In the genomic region with DNA sequence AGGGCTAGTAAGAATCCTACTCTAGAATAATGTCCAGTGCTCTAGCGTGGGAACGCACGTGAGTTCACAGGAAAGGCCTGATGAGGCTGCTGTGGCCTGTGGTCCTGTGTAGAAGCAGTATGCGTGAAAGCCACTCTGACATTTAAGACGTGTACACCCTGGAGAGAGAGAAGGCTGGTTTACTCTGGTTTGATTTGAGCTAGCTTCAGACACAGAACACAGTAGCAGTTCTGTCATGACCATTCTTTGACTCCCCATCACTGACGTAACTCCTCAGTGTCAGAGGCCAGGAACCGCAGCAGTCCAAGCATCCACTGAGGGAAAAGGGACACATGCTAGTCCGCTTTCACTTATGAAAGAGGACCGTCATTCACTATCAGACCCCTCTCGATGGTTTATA, we compare ENCODE assay signal across 19 mouse cellular contexts. TPM values are rescaled to one million over a fixed set of nuclear protein-coding genes. Genes with fewer than 3 reads are reported as not detected.
DNase-seq lines count a peak whose midpoint lies in the region; ATAC-seq and TF ChIP-seq lines count a peak whose summit lies in the region.
"Had no signal": no experiment of that assay in that cellular context is flagged by ENCODE, and none has a peak within 500 bp of the region (broad histone marks: within the 10 kb centered on the region; RNA-seq: fewer than 3 reads in every experiment).

No protein-coding gene starts in this region.

- no peak for TF ChIP-seq EP300 in stomach, postnatal 0 days (optimal IDR thresholded peaks at IDR 0.05)

- TF ChIP-seq CTCF in stomach, postnatal 0 days (IDR thresholded peaks at IDR 0.05; ENCODE audit: low read depth) = no peak

- intact Hi-C loops in left cerebral cortex, postnatal 25 days (cut with DNase I) = no loop called here

- H3K27ac ChIP-seq in limb, embryonic 10.5 days = no peak overlapping the region
- H3K27ac ChIP-seq in stomach, postnatal 0 days (replicated peaks) = no peak overlapping the region
- H3K27ac ChIP-seq: embryonic facial prominence, embryonic 10.5 days; embryonic facial prominence, embryonic 12.5 days; forebrain, embryonic 13.5 days; forebrain, embryonic 15.5 days had no signal

- no peaks in the 10 kb centered on the region for H3K9me3 ChIP-seq in limb, embryonic 10.5 days (replicated peaks)
- H3K9me3 ChIP-seq in stomach, postnatal 0 days (ENCODE audit: control insufficient read depth, low read length) = no peaks in the 10 kb centered on the region
- H3K9me3 ChIP-seq: embryonic facial prominence, embryonic 10.5 days; embryonic facial prominence, embryonic 12.5 days; forebrain, embryonic 13.5 days; forebrain, embryonic 15.5 days had no signal

- no peaks in the 10 kb centered on the region for H3K36me3 ChIP-seq in limb, embryonic 10.5 days
- H3K36me3 ChIP-seq in stomach, postnatal 0 days (ENCODE audit: control insufficient read depth, insufficient read depth, low read length) = no peaks in the 10 kb centered on the region
- H3K36me3 ChIP-seq: embryonic facial prominence, embryonic 10.5 days; embryonic facial prominence, embryonic 12.5 days; forebrain, embryonic 15.5 days had no signal

- peak; percentile 57 for DNase-seq in retina, postnatal 1 day
- DNase-seq in retina, embryonic 14.5 days (ENCODE audit: low spot score) = no peak
- peak; percentile 19 for DNase-seq in limb, embryonic 10.5 days (ENCODE audit: low spot score)
- peak; percentile 8 for DNase-seq in stomach, postnatal 0 days (ENCODE audit: low spot score)
- no peak for DNase-seq in left cerebral cortex, postnatal 25 days (ENCODE audit: low spot score in 2 of 2)
- DNase-seq: adrenal gland, adult 2 months; adrenal gland, postnatal 10 days; adrenal gland, postnatal 25 days; cerebellum, adult 11 months; cerebellum, adult 18-20 months; cerebellum, adult 8-10 months; cerebellum, adult 9-11 months; cerebellum, postnatal 14 days; cerebellum, postnatal 36 days; forebrain, postnatal 0 days had no signal

- no peaks in the 10 kb centered on the region for H3K4me1 ChIP-seq in limb, embryonic 10.5 days
- H3K4me1 ChIP-seq in stomach, postnatal 0 days (replicated peaks; ENCODE audit: control insufficient read depth, insufficient read depth) = no peaks in the 10 kb centered on the region
- H3K4me1 ChIP-seq: forebrain, embryonic 13.5 days; forebrain, embryonic 15.5 days had no signal

- H3K4me3 ChIP-seq in limb, embryonic 10.5 days = no peak overlapping the region
- no peak overlapping the region for H3K4me3 ChIP-seq in stomach, postnatal 0 days (ENCODE audit: low read depth, low read length)
- H3K4me3 ChIP-seq: embryonic facial prominence, embryonic 10.5 days; embryonic facial prominence, embryonic 12.5 days; forebrain, embryonic 13.5 days; forebrain, embryonic 15.5 days had no signal

- no peak overlapping the region for H3K4me2 ChIP-seq in stomach, postnatal 0 days (replicated peaks; ENCODE audit: low read depth)
- H3K4me2 ChIP-seq: embryonic facial prominence, embryonic 12.5 days; forebrain, embryonic 13.5 days; forebrain, embryonic 15.5 days had no signal

- H3K27me3 ChIP-seq in limb, embryonic 10.5 days (ENCODE audit: low read depth, poor library complexity, severe bottlenecking) = no peaks in the 10 kb centered on the region
- H3K27me3 ChIP-seq in stomach, postnatal 0 days (ENCODE audit: control insufficient read depth, insufficient read depth, low read length) = no peaks in the 10 kb centered on the region
- H3K27me3 ChIP-seq: embryonic facial prominence, embryonic 12.5 days; forebrain, embryonic 13.5 days; forebrain, embryonic 15.5 days had no signal

- 91% methylated on average over 10 of the region's 10 CpGs for WGBS in limb, embryonic 10.5 days
- WGBS in stomach, postnatal 0 days = 85% methylated on average over 10 of the region's 10 CpGs

- no peak overlapping the region for H3K9ac ChIP-seq in stomach, postnatal 0 days (ENCODE audit: low read length)
- H3K9ac ChIP-seq: embryonic facial prominence, embryonic 12.5 days; forebrain, embryonic 13.5 days; forebrain, embryonic 15.5 days; forebrain, postnatal 0 days had no signal

- no peak for ATAC-seq in stomach, postnatal 0 days (ENCODE audit: low FRiP score, low TSS enrichment)
- ATAC-seq: forebrain, embryonic 13.5 days; forebrain, embryonic 15.5 days; forebrain, postnatal 0 days had no signal

RNA-seq across cellular contexts. Expression of gene Bicdl1, which starts 46.3 kb away (rescaled TPM):
- 7.1 and 8.3 TPM in 2 replicates for polyA plus RNA-seq in limb, embryonic 10.5 days (2016; fragmentation: Nextera tagmentation; extraction: Ambion mirVana)
- polyA plus RNA-seq in stomach, postnatal 0 days (2015; fragmentation: Nextera tagmentation; extraction: Ambion mirVana) = 16.0 and 16.8 TPM in 2 replicates
- 100 to 1,000 TPM; 157 to 159 TPM for total RNA-seq in left cerebral cortex, postnatal 25 days (2021)

RNA-seq across cellular contexts. Expression of gene Rab35, which starts 53.4 kb away (rescaled TPM):
- 14.9 and 15.4 TPM in 2 replicates for polyA plus RNA-seq in limb, embryonic 10.5 days (2016; fragmentation: Nextera tagmentation; extraction: Ambion mirVana)
- 20.0 and 20.3 TPM in 2 replicates for polyA plus RNA-seq in stomach, postnatal 0 days (2015; fragmentation: Nextera tagmentation; extraction: Ambion mirVana)
- 10 to 100 TPM; 86.0 to 96.7 TPM for total RNA-seq in left cerebral cortex, postnatal 25 days (2021)

Comparison
In these comparisons a context has a peak if more than half of its experiments do, and no peak if none do; other contexts are left out.
1. DNase-seq: peak in retina, postnatal 1 day (single experiment), limb, embryonic 10.5 days (single experiment) and stomach, postnatal 0 days (single experiment); none in retina, embryonic 14.5 days (single experiment) and left cerebral cortex, postnatal 25 days (0 of 2).